Mouse (Mus musculus): Measurements from ENCODE around the gene Cpe.
"Not testable (repeated sequence)": the region's sequence is repeated elsewhere in the genome, so short reads cannot be mapped to it uniquely, and the experiment has no call there.

Gene Cpe

GRCm38 (mm10) chr8:64674951-64675585 lies 17.8 kb downstream of the Cpe start:
- DNase-seq (ENCODE audit: low spot score) = no peak

GRCm38 (mm10) chr8:64672920-64673319 lies 19.9 kb downstream of the Cpe start:
- DNase-seq (ENCODE audit: low spot score) = no peak

GRCm38 (mm10) chr8:64671937-64672336 lies 20.9 kb downstream of the Cpe start:
- no peak for DNase-seq (ENCODE audit: low spot score)

DNA sequence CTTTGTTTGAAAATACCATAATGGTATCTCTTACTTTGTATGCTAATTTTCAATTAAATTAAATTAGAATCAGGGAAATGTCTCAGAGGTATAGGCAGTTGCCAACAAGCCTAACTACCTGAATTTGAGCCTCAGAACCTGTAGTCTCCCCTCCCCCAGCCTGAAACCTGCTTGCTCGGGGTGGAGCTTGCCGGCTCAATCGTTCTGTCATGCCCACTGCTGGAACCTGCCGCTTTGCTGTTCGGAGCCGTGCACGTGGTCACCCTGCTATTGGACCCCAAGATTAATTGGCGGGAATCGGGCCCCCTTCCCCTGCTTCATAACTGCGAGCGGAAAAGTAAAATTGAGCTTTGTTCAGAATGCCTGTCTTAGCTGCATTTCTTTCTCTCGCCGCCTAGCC lies 26.5 kb downstream of the Cpe start:
- not testable (repeated sequence) for DNase-seq (ENCODE audit: low spot score)

DNA sequence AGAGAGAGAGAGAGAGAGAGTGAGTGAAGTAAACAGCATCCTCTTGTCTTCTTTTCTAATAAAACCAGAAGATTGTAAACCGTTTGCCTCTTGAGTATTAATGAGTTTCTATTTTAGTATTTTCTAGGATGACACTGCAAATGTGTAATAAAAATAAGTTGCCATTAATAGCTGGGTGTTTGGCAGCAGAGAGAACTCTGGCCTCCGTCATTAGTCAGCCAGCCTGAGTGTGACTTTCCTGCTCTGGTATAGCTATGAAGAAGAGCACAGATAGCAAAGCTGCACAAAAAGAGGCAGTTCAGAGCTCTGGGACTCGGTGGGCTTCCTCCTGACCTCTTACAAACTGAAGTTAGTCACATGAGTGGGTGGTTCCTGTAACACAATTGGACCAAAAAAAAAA lies 27.3 kb downstream of the Cpe start:
- no peak for DNase-seq (ENCODE audit: low spot score)

DNA sequence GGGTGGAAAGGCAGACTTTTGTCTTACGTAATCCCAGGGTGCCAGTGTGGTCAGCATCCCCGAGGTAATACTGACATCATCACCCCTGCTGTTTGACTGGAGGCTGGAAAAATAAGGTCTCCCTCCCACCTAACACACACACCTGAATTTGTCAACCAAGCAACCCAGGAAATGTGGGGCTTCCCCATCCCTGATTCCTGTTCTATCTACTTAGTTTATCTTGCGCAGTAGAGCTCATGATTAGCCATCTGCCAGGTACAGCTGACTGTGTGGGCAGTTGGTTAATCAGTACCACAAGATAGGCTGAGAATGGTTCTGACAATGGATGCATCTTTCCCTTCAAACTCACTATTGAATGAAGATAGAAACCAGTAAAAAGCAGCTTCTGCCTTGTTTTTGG lies 28.0 kb downstream of the Cpe start:
- no peak for DNase-seq (ENCODE audit: low spot score)

GRCm38 (mm10) chr8:64664350-64664749 lies 28.5 kb downstream of the Cpe start:
- DNase-seq (ENCODE audit: low spot score) = no peak

DNA sequence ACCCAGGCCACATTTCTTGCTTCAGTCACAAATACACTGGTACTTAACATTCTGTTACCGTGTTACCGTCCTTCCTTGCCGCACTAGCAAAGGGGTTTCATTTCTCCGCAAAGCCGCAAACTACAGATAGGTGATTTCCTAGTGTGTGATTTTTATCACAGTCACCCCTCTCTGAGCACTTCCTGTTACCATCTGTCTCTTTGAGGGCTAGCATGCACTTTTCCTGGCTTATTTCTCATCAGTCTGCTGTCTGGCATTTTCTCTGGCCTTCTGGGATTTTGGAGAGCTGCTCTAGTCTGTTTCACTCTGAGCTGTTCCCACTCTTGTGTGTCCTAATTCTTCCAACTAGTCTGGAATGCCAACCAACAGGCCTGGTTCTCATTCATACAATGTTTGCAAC lies 33.8 kb downstream of the Cpe start:
- DNase-seq (ENCODE audit: low spot score) = no peak

DNA sequence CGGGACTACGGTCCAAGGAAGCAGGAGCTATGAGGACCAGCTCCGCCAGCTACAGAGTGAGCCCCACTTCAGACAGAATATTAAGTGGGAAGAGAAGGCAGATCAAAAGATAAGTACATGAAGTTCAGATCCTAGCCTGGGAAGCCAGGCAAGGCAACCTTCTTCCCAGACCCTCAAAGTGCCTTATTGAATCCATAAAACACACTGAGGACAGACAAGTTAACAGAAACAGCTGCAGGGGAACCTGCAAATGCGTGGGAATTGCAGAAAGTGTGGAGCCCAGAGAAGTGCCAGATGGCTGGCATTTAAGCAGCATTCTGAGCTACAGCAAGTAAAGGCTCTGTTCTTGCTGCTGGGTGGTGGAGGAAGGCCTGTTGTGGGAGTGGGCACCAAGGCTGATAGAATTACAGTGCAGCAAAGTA lies 34.9 kb downstream of the Cpe start:
- DNase-seq (ENCODE audit: low spot score) = no peak

- DNase-seq (ENCODE audit: low spot score) = no peak
Measured at GRCm38 (mm10) chr8:64657517-64657916, 35.3 kb downstream of the Cpe start.

- DNase-seq (ENCODE audit: low spot score) = no peak
Measured at GRCm38 (mm10) chr8:64655887-64656286, 37.0 kb downstream of the Cpe start.

DNA sequence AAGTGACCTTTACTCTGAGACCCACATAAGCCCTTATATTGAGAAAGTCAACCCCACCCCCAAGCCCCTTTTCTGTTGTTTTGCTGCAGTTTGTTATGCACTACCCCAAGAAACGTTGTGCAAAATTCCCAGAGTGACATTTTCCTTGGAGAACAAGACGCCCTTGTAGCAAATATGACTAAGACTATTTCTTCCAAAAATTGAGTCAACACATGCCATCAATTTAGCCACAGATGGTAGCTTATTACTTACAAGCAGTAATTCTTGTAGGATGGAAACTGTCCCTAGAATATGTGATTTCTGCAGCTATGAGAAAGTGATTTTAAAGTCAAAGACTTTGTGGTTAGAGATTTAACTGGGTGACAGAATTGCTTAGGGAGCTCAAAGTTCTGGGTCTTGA lies 37.8 kb downstream of the Cpe start:
- no peak for DNase-seq (ENCODE audit: low spot score)

- DNase-seq (ENCODE audit: low spot score) = no peak
Measured at GRCm38 (mm10) chr8:64652285-64652684, 40.6 kb downstream of the Cpe start.

DNA sequence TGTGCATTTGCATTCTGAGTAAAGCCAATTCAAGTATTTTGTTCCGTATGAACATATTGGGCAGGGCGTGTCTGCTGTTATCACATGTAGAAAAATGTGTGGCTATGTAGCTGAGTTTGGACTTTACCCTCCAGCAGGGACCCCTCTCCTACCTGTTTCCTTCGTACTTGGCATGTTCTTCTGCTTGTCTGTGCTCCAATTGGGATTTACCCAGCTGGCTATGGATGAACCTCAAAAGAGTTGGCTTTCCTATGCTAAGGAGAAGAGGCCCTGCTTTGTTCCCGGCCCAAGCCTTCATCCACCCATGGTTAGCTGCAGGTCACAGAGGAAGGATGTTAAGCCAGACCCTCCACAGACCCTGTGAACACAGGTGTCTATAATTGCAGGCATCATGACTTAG lies 44.8 kb downstream of the Cpe start:
- no peak for DNase-seq (ENCODE audit: low spot score)

DNA sequence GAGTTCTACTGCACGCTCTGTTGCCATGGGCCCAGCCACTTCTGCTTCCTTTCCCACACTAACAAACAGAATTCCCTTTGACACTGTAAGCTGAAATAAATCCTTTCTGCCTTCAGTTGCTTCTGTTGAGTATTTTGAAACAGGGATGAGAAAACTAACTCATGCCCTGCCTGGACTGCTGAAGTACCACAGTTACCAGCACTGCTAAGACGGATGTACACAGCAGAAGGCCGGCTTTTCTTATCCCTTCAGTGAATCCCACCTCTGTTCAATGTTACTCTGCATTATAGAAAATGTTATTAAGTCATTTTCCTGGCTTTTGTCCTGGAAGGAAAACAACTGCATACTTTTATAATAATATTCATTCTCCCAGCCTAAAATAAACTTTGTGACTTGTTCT lies 45.7 kb downstream of the Cpe start:
- DNase-seq (ENCODE audit: low spot score) = no peak

DNA sequence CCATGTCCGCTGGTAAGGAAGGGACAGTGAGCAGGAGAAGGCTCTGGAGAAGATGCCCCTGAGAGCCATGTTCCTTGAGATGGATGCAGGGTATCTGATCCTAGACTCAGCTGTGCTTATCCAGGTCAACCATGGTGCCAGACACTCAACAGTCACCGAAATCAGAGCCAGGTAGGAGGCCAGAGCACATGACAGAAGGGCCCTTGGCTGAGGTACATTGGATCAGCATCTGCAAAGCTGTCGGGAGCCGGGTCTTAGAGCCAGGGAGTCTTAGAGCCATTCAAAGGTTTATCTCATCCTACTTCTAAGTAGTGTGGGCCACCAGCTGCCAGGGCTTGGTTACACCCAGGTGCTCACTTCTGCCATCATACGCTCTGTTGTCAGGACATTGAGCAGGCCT lies 46.4 kb downstream of the Cpe start:
- no peak for DNase-seq (ENCODE audit: low spot score)

DNA sequence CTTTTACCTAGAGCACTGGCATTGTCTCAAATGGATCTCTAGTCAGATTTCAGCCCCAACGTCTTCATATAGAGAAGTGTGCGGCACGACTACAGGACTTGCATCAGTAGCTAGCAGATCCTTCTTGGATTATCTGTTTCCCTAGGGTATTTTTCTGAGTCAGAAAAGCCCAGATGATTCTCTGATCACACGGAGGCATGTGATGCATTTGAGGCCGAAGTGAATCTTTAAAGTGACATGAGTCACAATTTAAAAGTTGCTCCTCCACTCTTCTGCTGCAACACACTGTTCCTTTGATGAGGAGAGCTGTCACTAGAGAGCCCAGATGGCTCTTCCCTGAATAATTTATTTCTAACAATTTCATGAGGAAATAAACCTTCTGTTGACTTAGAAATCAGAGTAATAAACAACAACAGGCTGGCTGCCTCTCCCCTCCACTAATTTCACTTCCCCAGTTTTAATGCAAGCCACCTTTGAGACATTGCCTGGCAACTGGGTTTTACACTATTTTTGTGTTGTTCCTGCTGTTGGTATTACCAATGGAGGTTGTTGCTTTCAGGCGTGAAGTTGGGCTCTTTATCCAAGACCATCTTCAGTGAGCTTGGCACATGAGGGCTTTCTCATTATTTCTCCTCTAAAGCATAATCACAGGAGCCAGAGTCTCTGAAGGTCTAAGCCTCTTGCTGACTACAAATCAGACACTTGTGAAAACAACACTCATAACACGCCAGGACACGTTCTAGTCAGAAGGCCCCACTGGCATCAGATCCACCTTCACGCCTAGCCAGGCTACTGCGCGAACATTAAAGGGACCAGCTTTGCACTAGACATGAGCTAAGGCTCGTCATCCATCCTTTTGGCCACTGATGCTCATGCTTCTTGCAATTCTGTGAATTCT lies 48.5 kb downstream of the Cpe start:
- no peak for DNase-seq (ENCODE audit: low spot score)

DNA sequence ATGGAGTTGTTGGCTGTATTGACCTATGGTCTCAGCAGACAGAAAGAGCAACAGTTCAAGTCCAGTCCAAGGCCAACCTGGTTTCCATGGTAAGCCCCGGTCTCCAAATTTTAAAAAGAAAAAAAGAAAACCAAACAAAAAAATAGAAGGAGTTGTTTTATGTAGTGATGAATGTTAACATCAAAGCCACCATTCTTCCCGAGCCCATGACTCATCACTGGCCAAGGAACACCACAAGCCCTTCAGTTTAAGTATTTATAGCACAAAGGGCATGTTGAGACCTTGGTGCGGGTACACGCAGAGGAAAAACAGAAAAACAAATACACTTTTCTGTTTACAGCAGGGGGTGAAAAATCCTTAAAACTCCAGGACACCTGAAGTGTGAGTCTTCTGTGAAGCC lies 49.5 kb downstream of the Cpe start:
- DNase-seq (ENCODE audit: low spot score) = no peak

DNA sequence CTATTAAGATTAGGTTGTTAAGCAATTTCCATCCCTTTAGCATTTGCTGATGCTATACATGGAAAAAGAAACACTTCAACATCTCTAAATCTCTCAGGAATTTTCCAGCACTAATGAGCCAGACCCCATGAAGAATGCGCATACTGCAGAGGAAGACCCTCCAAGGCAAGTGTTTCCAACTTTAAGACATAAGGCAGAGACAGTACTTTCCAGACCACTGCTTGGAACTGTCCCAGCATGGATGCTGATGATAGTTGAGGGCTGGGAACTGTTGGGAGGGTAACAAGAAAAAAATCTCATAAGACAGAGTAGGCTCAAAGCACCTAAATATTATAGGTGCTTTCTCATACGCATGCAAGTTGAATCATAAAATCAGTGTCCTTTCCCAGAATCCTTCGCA lies 50.1 kb downstream of the Cpe start:
- DNase-seq (ENCODE audit: low spot score) = no peak

DNA sequence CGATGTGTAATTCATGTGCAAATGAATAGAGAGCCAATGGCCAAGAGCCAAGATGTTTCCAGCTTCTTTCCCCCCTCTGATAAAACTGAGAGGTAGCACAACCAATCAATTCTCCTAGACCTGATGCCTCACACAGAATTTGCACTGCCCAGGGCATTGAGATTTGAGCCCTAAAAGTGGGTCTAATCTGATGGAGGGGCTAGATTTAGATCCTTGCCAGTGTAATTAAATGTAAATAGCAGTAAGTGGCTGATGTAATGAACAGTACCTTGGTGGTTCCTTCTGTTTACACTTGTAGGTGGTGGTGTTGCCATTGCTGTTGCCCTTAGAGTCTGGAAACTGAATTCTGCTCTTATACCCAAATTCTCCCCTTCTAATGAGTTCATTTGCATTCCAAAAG lies 52.3 kb downstream of the Cpe start:
- DNase-seq (ENCODE audit: low spot score) = no peak

- no peak for DNase-seq (ENCODE audit: low spot score)
Measured at GRCm38 (mm10) chr8:64639676-64640075, 53.2 kb downstream of the Cpe start.

GRCm38 (mm10) chr8:64634901-64635300 lies 58.0 kb downstream of the Cpe start:
- no peak for DNase-seq (ENCODE audit: low spot score)

GRCm38 (mm10) chr8:64634131-64634865 lies 58.6 kb downstream of the Cpe start:
- DNase-seq (ENCODE audit: low spot score) = no peak

Measured in c-Kit-positive CD71-positive TER-119-positive erythroid progenitor cells, embryonic 14.5 days (primary cell).